In the genomic region with DNA sequence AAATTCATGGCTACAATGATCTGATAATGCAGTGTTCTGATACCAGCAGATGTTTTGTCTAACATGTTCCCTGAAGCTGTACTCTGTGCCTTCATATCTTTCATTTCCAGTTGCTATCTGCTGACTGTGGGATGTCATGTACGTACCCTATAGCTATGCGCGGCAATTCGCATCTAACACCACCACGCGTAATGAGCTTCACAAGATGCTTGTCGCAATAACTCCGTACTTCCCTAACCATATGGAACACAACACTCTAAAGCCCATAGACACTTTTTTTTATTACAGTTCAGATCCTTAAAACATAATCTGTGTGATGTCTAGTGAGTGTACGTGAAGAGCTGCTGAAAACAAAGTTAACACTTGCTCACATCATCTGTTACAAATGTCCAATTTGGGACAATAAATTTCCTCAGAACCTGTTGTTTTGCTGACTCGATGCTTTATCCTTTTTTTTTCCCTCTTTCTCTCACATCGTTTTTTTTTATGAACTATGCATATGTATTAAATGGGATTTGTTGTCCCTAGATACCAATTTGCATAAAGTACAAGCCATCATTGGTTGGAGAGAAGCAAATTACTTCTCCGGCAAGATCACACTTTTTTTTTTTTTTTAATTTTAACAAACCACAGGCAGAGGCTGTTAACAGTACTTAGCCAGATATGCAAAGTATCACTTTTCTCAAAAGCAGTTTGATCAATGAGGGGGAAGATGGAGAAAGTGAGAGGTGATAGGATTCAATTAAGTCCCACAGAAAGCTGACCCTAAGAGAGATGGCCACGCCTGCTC, we compare ENCODE assay signal across 16 mouse cellular contexts.
DNase-seq lines count a peak whose midpoint lies in the region; ATAC-seq lines count a peak whose summit lies in the region.
"Had no signal": no experiment of that assay in that cellular context is flagged by ENCODE, and none has a peak within 500 bp of the region (broad histone marks: within the 10 kb centered on the region; RNA-seq: fewer than 3 reads in every experiment).

No protein-coding gene starts in this region.

- ATAC-seq in heart, embryonic 12.5 days (ENCODE audit: insufficient number of reproducible peaks, low FRiP score): no peak
- ATAC-seq in embryonic facial prominence, embryonic 15.5 days (ENCODE audit: insufficient number of reproducible peaks, low FRiP score, low TSS enrichment, low read depth): no peak
- peak; percentile 59; the same call in 1 of the 2 replicates for ATAC-seq in neural tube, embryonic 15.5 days (ENCODE audit: low FRiP score)
- ATAC-seq: lung, postnatal 0 days; midbrain, embryonic 15.5 days; Patski had no signal

- H3K36me3 ChIP-seq in heart, embryonic 12.5 days: no peaks in the 10 kb centered on the region
- H3K36me3 ChIP-seq in embryonic facial prominence, embryonic 15.5 days: no peaks in the 10 kb centered on the region
- no peaks in the 10 kb centered on the region for H3K36me3 ChIP-seq in neural tube, embryonic 15.5 days
- H3K36me3 ChIP-seq: midbrain, embryonic 15.5 days had no signal

- H3K9ac ChIP-seq in heart, embryonic 12.5 days: no peak overlapping the region
- H3K9ac ChIP-seq in embryonic facial prominence, embryonic 15.5 days: no peak overlapping the region
- H3K9ac ChIP-seq in neural tube, embryonic 15.5 days (replicated peaks): no peak overlapping the region
- H3K9ac ChIP-seq: midbrain, embryonic 15.5 days had no signal

- no peak overlapping the region for H3K4me3 ChIP-seq in heart, embryonic 12.5 days
- H3K4me3 ChIP-seq in embryonic facial prominence, embryonic 15.5 days (replicated peaks): peak overlapping the region; percentile 19
- no peak overlapping the region for H3K4me3 ChIP-seq in neural tube, embryonic 15.5 days (replicated peaks)
- H3K4me3 ChIP-seq: midbrain, embryonic 15.5 days had no signal

- H3K27me3 ChIP-seq in heart, embryonic 12.5 days (replicated peaks): no peaks in the 10 kb centered on the region
- H3K27me3 ChIP-seq in embryonic facial prominence, embryonic 15.5 days: no peaks in the 10 kb centered on the region
- no peaks in the 10 kb centered on the region for H3K27me3 ChIP-seq in neural tube, embryonic 15.5 days (replicated peaks)
- H3K27me3 ChIP-seq: midbrain, embryonic 15.5 days; Patski had no signal

- no peak for DNase-seq in heart, postnatal 14 days
- peak; percentile 17 to 33 for DNase-seq in left cerebral cortex, postnatal 25 days (ENCODE audit: low spot score in 2 of 2)
- DNase-seq in left cerebral cortex, postnatal 4 days: no peak
- no peak for DNase-seq in adrenal gland, postnatal 4 days (ENCODE audit: low spot score in 2 of 2)
- DNase-seq in spleen, postnatal 4 days (ENCODE audit: low spot score in 2 of 2): no peak
- DNase-seq: cerebellum, adult 8-10 months; gastrocnemius, postnatal 10 days; kidney, postnatal 10 days; right cerebral cortex, postnatal 4 days; thymus, adult 18-20 months had no signal

- H3K27ac ChIP-seq in heart, embryonic 12.5 days (ENCODE audit: poor library complexity, severe bottlenecking): no peak overlapping the region
- H3K27ac ChIP-seq in embryonic facial prominence, embryonic 15.5 days (replicated peaks): no peak overlapping the region
- H3K27ac ChIP-seq in neural tube, embryonic 15.5 days (replicated peaks): no peak overlapping the region
- H3K27ac ChIP-seq: midbrain, embryonic 15.5 days had no signal

- intact Hi-C loops in heart, postnatal 14 days (cut with DNase I): no loop called here
- intact Hi-C loops in left cerebral cortex, postnatal 25 days (cut with DNase I): no loop called here
- intact Hi-C loops in left cerebral cortex, postnatal 4 days (cut with DNase I): no loop called here

- H3K4me2 ChIP-seq in heart, embryonic 12.5 days: peak overlapping the region; percentile 50; the same call in 1 of the 2 replicates
- peak overlapping the region; percentile 37 for H3K4me2 ChIP-seq in embryonic facial prominence, embryonic 15.5 days (replicated peaks)
- H3K4me2 ChIP-seq in neural tube, embryonic 15.5 days: no peak overlapping the region
- H3K4me2 ChIP-seq: midbrain, embryonic 15.5 days had no signal

- WGBS in heart, embryonic 12.5 days: 84% methylated on average over 13 of the region's 13 CpGs
- 75% methylated on average over 13 of the region's 13 CpGs for WGBS in embryonic facial prominence, embryonic 15.5 days
- WGBS in neural tube, embryonic 15.5 days: 58% methylated on average over 13 of the region's 13 CpGs

- H3K9me3 ChIP-seq in heart, embryonic 12.5 days (replicated peaks): no peaks in the 10 kb centered on the region
- H3K9me3 ChIP-seq in embryonic facial prominence, embryonic 15.5 days (replicated peaks): no peaks in the 10 kb centered on the region
- no peaks in the 10 kb centered on the region for H3K9me3 ChIP-seq in neural tube, embryonic 15.5 days (replicated peaks)
- H3K9me3 ChIP-seq: midbrain, embryonic 15.5 days had no signal

- H3K4me1 ChIP-seq in heart, embryonic 12.5 days (replicated peaks): peaks cover 8% of the 10 kb centered on the region; the same call in 1 of the 2 replicates
- H3K4me1 ChIP-seq in embryonic facial prominence, embryonic 15.5 days: peaks cover 4% of the 10 kb centered on the region; the same call in 1 of the 2 replicates
- H3K4me1 ChIP-seq in neural tube, embryonic 15.5 days: peaks cover 4% of the 10 kb centered on the region; the same call in 1 of the 2 replicates

Comparison
In these comparisons a context has a peak if more than half of its experiments do, and no peak if none do; other contexts are left out.
1. DNase-seq: peak in left cerebral cortex, postnatal 25 days (2 of 2); none in heart, postnatal 14 days (0 of 2), left cerebral cortex, postnatal 4 days (single experiment), adrenal gland, postnatal 4 days (0 of 2) and spleen, postnatal 4 days (0 of 2).